Mouse (Mus musculus): ENCODE measurements around the gene Pars2. TPM values are rescaled to one million over a fixed set of nuclear protein-coding genes. Genes with fewer than 3 reads are reported as not detected.

Gene Pars2
- polyA plus RNA-seq, 1 experiment from 2014 or later: 11.5 TPM

Other genes starting within 250 kb of the Pars2 start
- 41.5 and 45.7 TPM in 2 replicates for gene Pcsk9, start 186.7 kb upstream of the Pars2 start, polyA plus RNA-seq (2015; fragmentation: Nextera tagmentation; extraction: Ambion mirVana)
- not detected in 2 replicates for gene Bsnd, start 158.8 kb upstream of the Pars2 start, polyA plus RNA-seq (2015; fragmentation: Nextera tagmentation; extraction: Ambion mirVana)
- 6.3 and 7.7 TPM in 2 replicates for gene Dhcr24, start 90.0 kb upstream of the Pars2 start, polyA plus RNA-seq (2015; fragmentation: Nextera tagmentation; extraction: Ambion mirVana)
- gene Lexm, start 33.8 kb upstream of the Pars2 start, polyA plus RNA-seq (2015; fragmentation: Nextera tagmentation; extraction: Ambion mirVana): 0.08 TPM in 1 of 2 replicates, not detected in the other
- gene Ttc22, start 28.6 kb upstream of the Pars2 start, polyA plus RNA-seq (2015; fragmentation: Nextera tagmentation; extraction: Ambion mirVana): 7.3 and 8.2 TPM in 2 replicates
- 77.9 and 80.7 TPM in 2 replicates for gene Ttc4, start 27.9 kb downstream of the Pars2 start, polyA plus RNA-seq (2015; fragmentation: Nextera tagmentation; extraction: Ambion mirVana)
- gene Mroh7, start 79.9 kb downstream of the Pars2 start, polyA plus RNA-seq (2015; fragmentation: Nextera tagmentation; extraction: Ambion mirVana): 0.37 and 0.63 TPM in 2 replicates
- 7.9 and 8.8 TPM in 2 replicates for gene Fam151a, start 82.8 kb downstream of the Pars2 start, polyA plus RNA-seq (2015; fragmentation: Nextera tagmentation; extraction: Ambion mirVana)
- 6.2 and 6.9 TPM in 2 replicates for gene Acot11, start 153.9 kb downstream of the Pars2 start, polyA plus RNA-seq (2015; fragmentation: Nextera tagmentation; extraction: Ambion mirVana)

Measured in stomach, embryonic 15.5 days (tissue).